Mouse (Mus musculus) gastrocnemius, postnatal 4 days (tissue): ENCODE results near the gene Fam43a. TPM values are rescaled to one million over a fixed set of nuclear protein-coding genes. Genes with fewer than 3 reads are reported as not detected.

Source experiments
- DNase-seq, 2 experiments: peaks; one replicate each; pipeline ENCODE4 v3.0.0; 2021 to 2022; ENCODE audit warnings: low spot score in 2 of 2, mixed read lengths in 2 of 2
- total RNA-seq, 2 experiments: library from RNA; stranded (reverse); gene quantifications; 2 replicates each; pipeline ENCODE4 v1.2.3; 2021

The Fam43a gene
- total RNA-seq, 2 experiments from 2014 or later = 24.1 to 29.6 TPM

GRCm38 (mm10) chr16:30595356-30595755, 4.2 kb upstream of the Fam43a start:
- DNase-seq = no peak

GRCm38 (mm10) chr16:30595835-30596557, 3.5 kb upstream of the Fam43a start:
- no peak for DNase-seq

GRCm38 (mm10) chr16:30596959-30597681, 2.4 kb upstream of the Fam43a start:
- peak; percentile 65 to 82 for DNase-seq

DNA sequence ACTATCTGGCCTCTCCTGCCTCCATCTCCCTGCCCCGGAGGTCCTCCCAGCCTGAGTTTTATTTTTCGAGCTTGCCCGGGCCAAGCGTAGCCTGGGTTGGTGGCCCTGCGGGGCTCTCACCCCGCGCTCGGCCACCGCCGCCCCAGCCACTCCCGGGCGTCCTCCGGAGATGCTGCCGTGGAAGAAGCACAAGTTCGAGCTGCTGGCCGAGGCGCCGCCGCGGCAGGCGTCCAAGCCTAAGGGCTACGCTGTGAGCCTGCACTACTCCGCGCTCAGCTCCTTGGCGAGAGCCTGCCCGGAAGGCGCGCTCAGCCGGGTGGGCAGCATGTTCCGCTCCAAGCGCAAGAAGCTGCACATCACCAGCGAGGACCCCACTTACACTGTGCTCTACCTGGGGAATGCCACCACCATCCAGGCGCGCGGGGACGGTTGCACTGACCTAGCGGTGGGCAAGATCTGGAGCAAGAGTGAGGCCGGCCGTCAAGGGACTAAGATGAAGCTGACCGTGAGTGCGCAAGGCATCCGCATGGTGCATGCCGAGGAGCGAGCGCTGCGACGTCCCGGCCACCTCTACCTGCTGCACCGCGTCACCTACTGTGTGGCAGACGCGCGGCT, 1.0 kb downstream of the Fam43a start:
- DNase-seq = peak; percentile 63 to 81

DNA sequence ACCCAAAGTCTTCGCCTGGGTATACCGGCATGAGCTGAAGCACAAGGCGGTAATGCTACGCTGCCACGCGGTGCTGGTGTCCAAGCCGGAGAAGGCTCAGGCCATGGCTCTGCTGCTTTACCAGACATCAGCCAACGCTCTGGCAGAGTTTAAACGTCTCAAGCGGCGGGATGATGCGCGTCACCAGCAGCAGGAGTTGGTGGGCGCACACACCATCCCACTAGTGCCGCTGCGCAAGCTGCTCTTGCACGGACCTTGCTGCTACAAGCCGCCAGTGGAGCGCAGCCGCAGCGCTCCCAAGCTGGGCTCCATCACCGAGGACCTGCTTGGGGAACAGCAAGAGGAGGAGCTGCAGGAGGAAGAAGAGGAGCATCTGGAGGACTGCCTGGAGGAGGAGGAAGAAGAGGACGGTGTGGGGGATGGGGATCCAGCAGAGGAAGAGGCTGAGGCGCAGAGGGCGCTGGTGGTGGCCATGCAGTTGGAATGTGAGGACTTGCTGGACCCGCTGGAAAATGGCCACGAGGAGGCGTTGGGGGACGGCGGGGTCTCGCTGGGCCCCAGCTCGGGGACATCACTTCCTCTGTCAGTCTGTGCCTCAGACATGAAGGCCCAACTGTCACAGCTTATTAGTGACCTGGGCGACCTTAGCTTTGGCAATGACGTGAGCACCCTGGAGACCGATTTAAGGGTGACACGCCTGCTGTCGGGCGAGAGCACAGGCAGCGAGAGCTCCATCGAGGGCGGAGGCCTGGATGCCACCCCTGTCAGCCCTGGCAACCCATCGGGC, 1.7 kb downstream of the Fam43a start:
- DNase-seq = peak; percentile 37 to 70

DNA sequence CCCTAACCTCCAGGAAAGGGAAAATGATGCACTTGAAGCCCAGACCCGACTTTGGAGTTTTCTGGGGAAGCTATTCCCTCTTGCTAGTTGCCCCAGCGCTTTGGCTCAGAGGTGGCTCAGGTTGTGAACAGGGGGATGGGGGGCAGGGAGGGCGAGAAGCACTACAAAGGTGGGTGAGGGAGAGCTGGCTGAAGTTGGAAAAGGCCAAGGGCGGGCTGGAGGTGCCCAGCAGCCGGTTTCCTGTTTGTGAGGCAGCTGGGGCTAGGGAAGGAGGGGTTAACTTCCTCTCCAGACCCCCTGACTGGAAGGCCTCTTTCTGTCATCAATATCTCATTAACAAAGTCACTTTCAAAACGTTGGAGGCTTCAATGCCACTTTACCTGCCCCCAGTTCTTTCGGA, 2.4 kb downstream of the Fam43a start:
- no peak for DNase-seq

GRCm38 (mm10) chr16:30602684-30603530, 3.4 kb downstream of the Fam43a start:
- DNase-seq = no peak

GRCm38 (mm10) chr16:30603531-30603842, 4.0 kb downstream of the Fam43a start:
- peak in 1 of 2 experiments; percentile 48 for DNase-seq

- no peak for DNase-seq
Measured at GRCm38 (mm10) chr16:30604061-30604806, 4.7 kb downstream of the Fam43a start.

DNA sequence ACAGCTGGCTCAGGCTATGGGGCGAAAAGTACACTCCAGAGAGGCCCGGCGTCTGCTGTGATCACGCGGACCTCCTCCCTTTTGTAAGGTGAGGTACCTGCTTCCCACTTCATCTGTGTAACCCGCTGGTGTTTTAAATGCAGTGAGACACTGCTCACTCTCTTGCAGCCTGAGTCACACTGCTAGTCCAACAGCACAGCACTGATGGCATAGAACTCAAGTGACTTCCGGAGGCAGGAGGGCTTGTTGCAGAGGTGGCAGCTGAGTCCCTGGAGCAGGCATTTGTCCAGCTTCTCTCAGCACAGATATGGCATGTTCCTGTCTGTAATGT, 5.2 kb downstream of the Fam43a start:
- no peak for DNase-seq

DNA sequence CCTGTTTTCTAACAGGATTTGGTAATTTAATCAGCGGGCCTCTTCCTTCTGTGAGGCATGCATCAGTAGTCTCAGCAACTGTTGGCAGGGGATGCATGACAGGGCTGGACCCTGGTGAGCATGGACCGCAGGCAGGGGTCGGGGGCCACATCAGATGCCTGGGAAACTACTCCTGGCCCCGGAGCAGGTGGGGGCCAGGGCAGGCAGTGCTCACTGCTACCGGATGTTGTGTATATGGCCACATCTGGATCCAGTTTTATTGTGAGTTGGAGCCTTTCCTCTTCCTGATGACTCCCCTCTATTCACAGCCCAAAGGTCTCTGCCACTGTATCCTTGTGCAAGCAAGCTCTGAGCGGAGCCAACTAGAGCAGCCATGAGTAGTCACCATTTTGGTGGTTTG, 6.0 kb downstream of the Fam43a start:
- no peak for DNase-seq

- no peak for DNase-seq
Measured at GRCm38 (mm10) chr16:30607868-30608267, 8.3 kb downstream of the Fam43a start.

DNA sequence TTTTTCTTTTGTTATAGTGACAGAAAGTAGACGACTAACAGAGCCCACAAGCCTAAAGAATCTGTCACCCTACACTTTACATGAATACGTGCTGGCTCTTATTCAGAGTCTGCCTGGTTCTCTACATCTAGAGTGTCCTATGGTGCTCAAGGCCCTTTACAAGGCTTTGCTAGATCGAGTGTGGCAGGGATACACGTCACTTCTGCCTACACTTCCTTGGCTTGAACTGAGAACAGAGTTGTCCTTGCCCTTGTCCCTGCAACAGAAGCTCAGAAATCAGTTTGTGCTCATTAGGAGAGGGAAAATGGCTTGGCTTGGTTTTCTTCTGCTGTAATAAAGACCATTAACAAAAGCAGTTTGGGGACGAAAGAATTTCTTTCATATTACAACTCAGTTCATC, 11.8 kb downstream of the Fam43a start:
- no peak for DNase-seq

DNA sequence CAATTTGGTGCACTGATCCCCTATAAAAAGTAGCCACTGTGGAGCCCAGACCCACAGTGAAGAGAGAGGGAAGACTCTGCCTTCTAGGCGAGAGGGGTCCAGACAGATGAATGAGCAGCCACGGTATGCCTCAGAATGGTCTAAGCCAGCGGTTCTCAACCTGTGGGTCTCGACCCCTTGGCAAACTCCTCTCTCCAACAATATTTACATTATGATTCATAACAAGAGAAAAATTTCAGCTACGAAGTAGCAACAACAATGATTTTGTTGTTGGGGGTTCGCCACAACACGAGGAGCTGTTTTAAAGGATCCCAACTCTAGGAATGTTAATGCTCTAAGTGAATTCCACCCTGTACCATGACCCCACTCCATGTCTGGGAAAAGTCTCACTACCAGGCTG, 13.6 kb downstream of the Fam43a start:
- DNase-seq = no peak

DNA sequence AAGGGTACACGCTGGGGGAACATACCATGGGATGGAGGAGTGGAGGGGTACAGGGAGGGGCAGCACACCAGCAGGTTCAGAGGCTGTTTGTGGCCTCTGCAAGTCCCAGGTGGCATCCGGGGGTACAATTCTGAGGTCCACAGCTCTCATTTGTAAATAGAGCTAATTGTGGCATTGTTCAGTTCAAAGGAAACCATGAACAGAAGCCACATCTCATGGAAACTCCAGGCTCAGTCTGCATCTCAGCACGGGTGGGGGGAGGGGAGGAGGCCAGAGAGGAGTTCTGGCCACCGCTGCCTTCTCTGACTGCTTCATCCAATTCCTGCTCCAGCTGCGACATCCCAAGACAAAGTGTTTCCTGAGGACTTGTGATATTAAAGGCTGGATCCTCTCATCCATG, 14.6 kb downstream of the Fam43a start:
- DNase-seq = no peak

DNA sequence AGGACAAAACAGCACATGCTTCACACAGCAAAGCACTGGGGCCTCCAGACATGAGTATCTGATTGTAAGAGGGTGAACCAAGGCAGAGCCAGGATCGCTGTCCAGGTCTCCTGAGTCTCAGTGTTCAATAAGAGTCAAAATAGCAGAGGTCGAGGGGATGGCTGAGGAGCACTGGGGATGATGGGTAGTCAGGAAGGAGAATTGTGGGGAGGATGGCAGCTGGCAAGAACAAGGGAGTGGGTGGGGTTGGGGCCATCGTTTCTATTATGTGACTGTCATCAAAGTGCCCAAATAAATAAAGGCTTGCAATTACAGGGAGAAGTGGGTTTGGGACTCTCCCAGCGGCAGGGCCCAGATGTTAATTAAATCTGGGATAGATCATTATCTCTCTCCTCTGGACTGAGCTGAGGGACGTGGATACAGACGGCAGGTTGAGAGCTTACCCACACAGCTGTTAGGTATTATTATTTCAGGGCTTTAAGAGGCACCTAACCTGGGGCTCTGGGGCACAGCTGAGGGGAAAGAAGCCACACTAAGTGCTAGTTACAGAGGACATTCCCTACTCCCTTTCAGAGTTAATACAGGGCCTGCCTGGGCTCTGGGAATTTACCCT, 15.3 kb downstream of the Fam43a start:
- no peak for DNase-seq

DNA sequence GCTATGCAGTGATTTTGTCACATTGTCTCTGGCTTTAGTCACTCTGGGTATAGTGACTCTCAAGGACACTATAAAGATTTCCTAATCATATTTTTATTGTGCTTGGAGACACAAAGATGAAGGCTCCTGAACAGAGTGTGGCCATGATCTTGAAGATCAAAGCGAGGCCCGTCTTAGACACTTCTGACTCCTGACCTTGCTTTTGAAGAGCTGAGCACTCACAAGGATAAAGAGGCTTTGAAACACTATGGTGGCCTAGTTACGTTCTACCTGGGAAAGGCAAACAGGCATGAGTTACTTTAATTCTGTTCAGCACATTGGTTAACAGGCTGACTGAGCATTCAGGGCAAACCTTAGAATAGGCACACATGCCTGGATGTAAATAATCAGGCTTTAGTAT, 16.8 kb downstream of the Fam43a start:
- DNase-seq = no peak

DNA sequence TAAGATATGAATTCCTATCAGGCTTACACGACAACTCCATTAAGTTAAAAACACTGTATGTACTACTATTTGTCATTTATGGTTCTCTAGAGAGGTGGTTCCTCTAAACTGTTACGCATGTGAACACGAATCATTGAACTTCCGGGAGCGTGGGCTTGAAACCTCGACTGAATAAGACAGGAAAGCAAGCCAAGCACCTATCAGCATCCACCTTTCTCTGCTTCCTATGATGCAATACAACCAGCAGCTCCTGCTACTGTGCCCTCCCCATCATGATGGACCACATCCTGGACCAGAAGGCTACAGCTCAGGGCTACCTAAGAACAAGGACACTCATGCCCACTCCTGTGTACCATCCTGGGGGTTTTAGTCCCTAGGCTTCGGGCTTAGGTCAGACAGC, 24.1 kb downstream of the Fam43a start:
- no peak for DNase-seq

- DNase-seq = no peak
Measured at GRCm38 (mm10) chr16:30624640-30625039, 25.1 kb downstream of the Fam43a start.
